Mouse (Mus musculus): ENCODE measurements around the gene Zfand4. TPM values are rescaled to one million over a fixed set of nuclear protein-coding genes. Genes with fewer than 3 reads are reported as not detected.

The Zfand4 gene
- polyA plus RNA-seq, 1 experiment from 2014 or later: 4.9 TPM

GRCm38 (mm10) chr6:116283280-116283679 is 19.3 kb downstream of the Zfand4 start:
- Histone ChIP-seq H3K27ac (no peak overlapping the region), H3K9me3 (replicated peaks; ENCODE audit: low read length) (no peaks in the 10 kb centered on the region), H3K27me3 (ENCODE audit: insufficient read depth, low read length) (no peaks in the 10 kb centered on the region), H3K4me2 (ENCODE audit: low read length) (no peak overlapping the region), H3K36me3 (ENCODE audit: insufficient read depth, low read length) (no peaks in the 10 kb centered on the region), H3K9ac (ENCODE audit: low read depth, low read length) (no peak overlapping the region), H3K4me3 (replicated peaks; ENCODE audit: low read depth, low read length) (no peak overlapping the region), H3K4me1 (replicated peaks; ENCODE audit: insufficient read depth, low read length) (no peaks in the 10 kb centered on the region)
- TF ChIP-seq CTCF (IDR thresholded peaks at IDR 0.05; ENCODE audit: low read depth): no peak
- ATAC-seq (replicated peaks; ENCODE audit: low FRiP score, low read depth) (peak; percentile 19; the same call in 1 of the 2 replicates), DNase-seq (ENCODE audit: low spot score) (peak; percentile 31)
- 45% methylated on average over 3 of the region's 3 CpGs for WGBS

- ATAC-seq (replicated peaks; ENCODE audit: low FRiP score, low read depth) (0 out of 2 replicates have a peak, but pooled peaks have one; percentile 42), DNase-seq (ENCODE audit: low spot score) (no peak)
- no peaks in the 10 kb centered on the region for H3K4me1 ChIP-seq (replicated peaks; ENCODE audit: insufficient read depth, low read length)
- H3K4me3 ChIP-seq (replicated peaks; ENCODE audit: low read depth, low read length): no peak overlapping the region
- H3K27me3 ChIP-seq (ENCODE audit: insufficient read depth, low read length): no peaks in the 10 kb centered on the region
- H3K9ac ChIP-seq (ENCODE audit: low read depth, low read length): no peak overlapping the region
- H3K36me3 ChIP-seq (ENCODE audit: insufficient read depth, low read length): no peaks in the 10 kb centered on the region
- TF ChIP-seq CTCF (IDR thresholded peaks at IDR 0.05; ENCODE audit: low read depth): no peak
- no peak overlapping the region for H3K4me2 ChIP-seq (ENCODE audit: low read length)
- no peak overlapping the region for H3K27ac ChIP-seq
- WGBS: 74% methylated on average over 4 of the region's 4 CpGs
- no peaks in the 10 kb centered on the region for H3K9me3 ChIP-seq (replicated peaks; ENCODE audit: low read length)
Observed at GRCm38 (mm10) chr6:116286321-116286720, 22.3 kb downstream of the Zfand4 start.

- ATAC-seq (replicated peaks; ENCODE audit: low FRiP score, low read depth): peak; percentile 96
- H3K4me3 ChIP-seq (replicated peaks; ENCODE audit: low read depth, low read length): no peak overlapping the region
- no peak overlapping the region; the same call in 1 of the 2 replicates for H3K27ac ChIP-seq
- DNase-seq (ENCODE audit: low spot score): peak; percentile 52
- H3K9ac ChIP-seq (ENCODE audit: low read depth, low read length): no peak overlapping the region
- no peaks in the 10 kb centered on the region for H3K36me3 ChIP-seq (ENCODE audit: insufficient read depth, low read length)
- no peaks in the 10 kb centered on the region for H3K27me3 ChIP-seq (ENCODE audit: insufficient read depth, low read length)
- no peaks in the 10 kb centered on the region for H3K4me1 ChIP-seq (replicated peaks; ENCODE audit: insufficient read depth, low read length)
- 79% methylated on average over 5 of the region's 5 CpGs for WGBS
- TF ChIP-seq CTCF (IDR thresholded peaks at IDR 0.05; ENCODE audit: low read depth): no peak
- no peaks in the 10 kb centered on the region for H3K9me3 ChIP-seq (replicated peaks; ENCODE audit: low read length)
- no peak overlapping the region for H3K4me2 ChIP-seq (ENCODE audit: low read length)
Observed at GRCm38 (mm10) chr6:116286870-116287575, 23.0 kb downstream of the Zfand4 start.

- no peaks in the 10 kb centered on the region for H3K36me3 ChIP-seq (ENCODE audit: insufficient read depth, low read length)
- no peak overlapping the region for H3K9ac ChIP-seq (ENCODE audit: low read depth, low read length)
- H3K27me3 ChIP-seq (ENCODE audit: insufficient read depth, low read length): no peaks in the 10 kb centered on the region
- H3K4me2 ChIP-seq (ENCODE audit: low read length): no peak overlapping the region
- TF ChIP-seq CTCF (IDR thresholded peaks at IDR 0.05; ENCODE audit: low read depth): no peak
- no peak for DNase-seq (ENCODE audit: low spot score)
- no peak for ATAC-seq (replicated peaks; ENCODE audit: low FRiP score, low read depth)
- H3K27ac ChIP-seq: no peak overlapping the region
- 96% methylated on average over 2 of the region's 2 CpGs for WGBS
- no peak overlapping the region for H3K4me3 ChIP-seq (replicated peaks; ENCODE audit: low read depth, low read length)
- no peaks in the 10 kb centered on the region for H3K9me3 ChIP-seq (replicated peaks; ENCODE audit: low read length)
- no peaks in the 10 kb centered on the region for H3K4me1 ChIP-seq (replicated peaks; ENCODE audit: insufficient read depth, low read length)
Observed at GRCm38 (mm10) chr6:116311411-116311810, 47.4 kb downstream of the Zfand4 start.

GRCm38 (mm10) chr6:116319259-116319658 is 55.2 kb downstream of the Zfand4 start:
- Histone ChIP-seq H3K27me3 (ENCODE audit: insufficient read depth, low read length) (no peaks in the 10 kb centered on the region), H3K27ac (no peak overlapping the region), H3K9ac (ENCODE audit: low read depth, low read length) (no peak overlapping the region), H3K9me3 (replicated peaks; ENCODE audit: low read length) (no peaks in the 10 kb centered on the region), H3K36me3 (ENCODE audit: insufficient read depth, low read length) (no peaks in the 10 kb centered on the region), H3K4me3 (replicated peaks; ENCODE audit: low read depth, low read length) (no peak overlapping the region), H3K4me2 (ENCODE audit: low read length) (no peak overlapping the region), H3K4me1 (replicated peaks; ENCODE audit: insufficient read depth, low read length) (no peaks in the 10 kb centered on the region)
- DNase-seq (ENCODE audit: low spot score) (no peak), ATAC-seq (replicated peaks; ENCODE audit: low FRiP score, low read depth) (no peak)
- whole genome bisulfite sequencing: 81% methylated on average over 3 of the region's 3 CpGs
- TF ChIP-seq CTCF (IDR thresholded peaks at IDR 0.05; ENCODE audit: low read depth): no peak

- Histone ChIP-seq H3K4me3 (replicated peaks; ENCODE audit: low read depth, low read length) (no peak overlapping the region), H3K4me2 (ENCODE audit: low read length) (no peak overlapping the region), H3K9me3 (replicated peaks; ENCODE audit: low read length) (no peaks in the 10 kb centered on the region), H3K27ac (no peak overlapping the region), H3K27me3 (ENCODE audit: insufficient read depth, low read length) (no peaks in the 10 kb centered on the region), H3K36me3 (ENCODE audit: insufficient read depth, low read length) (no peaks in the 10 kb centered on the region), H3K9ac (ENCODE audit: low read depth, low read length) (no peak overlapping the region), H3K4me1 (replicated peaks; ENCODE audit: insufficient read depth, low read length) (no peaks in the 10 kb centered on the region)
- 62% methylated on average over 3 of the region's 3 CpGs for WGBS
- DNase-seq (ENCODE audit: low spot score) (no peak), ATAC-seq (replicated peaks; ENCODE audit: low FRiP score, low read depth) (no peak)
- no peak for TF ChIP-seq CTCF (IDR thresholded peaks at IDR 0.05; ENCODE audit: low read depth)
Observed at GRCm38 (mm10) chr6:116326641-116327040, 62.6 kb downstream of the Zfand4 start.
